Mouse (Mus musculus) liver, postnatal 0 days (tissue): ENCODE data around the gene Ercc1.

Experiments used
- CTCF ChIP-seq: sonication (generic); IDR thresholded peaks from 2 replicates; pipeline ENCODE4 v1.5.1; 2016; ENCODE audit warnings: antibody characterized with exemption, low read depth
- EP300 ChIP-seq: IDR thresholded peaks from 2 replicates; pipeline ENCODE4 v1.6.1; 2016; ENCODE audit warnings: antibody characterized with exemption, low read depth, mild to moderate bottlenecking

GRCm38 (mm10) chr7:19327128-19327527, 17.4 kb upstream of the Ercc1 start:
- no peak for TF ChIP-seq CTCF
- no peak for TF ChIP-seq EP300
